Mouse (Mus musculus) frontal cortex, adult 2 months (tissue): ENCODE results near the gene Inhbb. TPM values are rescaled to one million over a fixed set of nuclear protein-coding genes. Genes with fewer than 3 reads are reported as not detected.

ENCODE experiments used
- DNase-seq, 2 experiments: peaks; one replicate each; pipeline ENCODE4 v3.0.0; 2022; ENCODE audit warnings: low spot score in 1 of 2; ENCODE audit errors: extremely low spot score in 1 of 2
- polyA plus RNA-seq: library from polyadenylated mRNA; depleted of rRNA; stranded (reverse); fragments of >200 nt; gene quantifications from 2 replicates; pipeline ENCODE4 v1.2.3, GENCODE M21; 2012; rRNA removed

Inhbb gene
- 3.2 and 3.4 TPM in 2 replicates for polyA plus RNA-seq

DNA sequence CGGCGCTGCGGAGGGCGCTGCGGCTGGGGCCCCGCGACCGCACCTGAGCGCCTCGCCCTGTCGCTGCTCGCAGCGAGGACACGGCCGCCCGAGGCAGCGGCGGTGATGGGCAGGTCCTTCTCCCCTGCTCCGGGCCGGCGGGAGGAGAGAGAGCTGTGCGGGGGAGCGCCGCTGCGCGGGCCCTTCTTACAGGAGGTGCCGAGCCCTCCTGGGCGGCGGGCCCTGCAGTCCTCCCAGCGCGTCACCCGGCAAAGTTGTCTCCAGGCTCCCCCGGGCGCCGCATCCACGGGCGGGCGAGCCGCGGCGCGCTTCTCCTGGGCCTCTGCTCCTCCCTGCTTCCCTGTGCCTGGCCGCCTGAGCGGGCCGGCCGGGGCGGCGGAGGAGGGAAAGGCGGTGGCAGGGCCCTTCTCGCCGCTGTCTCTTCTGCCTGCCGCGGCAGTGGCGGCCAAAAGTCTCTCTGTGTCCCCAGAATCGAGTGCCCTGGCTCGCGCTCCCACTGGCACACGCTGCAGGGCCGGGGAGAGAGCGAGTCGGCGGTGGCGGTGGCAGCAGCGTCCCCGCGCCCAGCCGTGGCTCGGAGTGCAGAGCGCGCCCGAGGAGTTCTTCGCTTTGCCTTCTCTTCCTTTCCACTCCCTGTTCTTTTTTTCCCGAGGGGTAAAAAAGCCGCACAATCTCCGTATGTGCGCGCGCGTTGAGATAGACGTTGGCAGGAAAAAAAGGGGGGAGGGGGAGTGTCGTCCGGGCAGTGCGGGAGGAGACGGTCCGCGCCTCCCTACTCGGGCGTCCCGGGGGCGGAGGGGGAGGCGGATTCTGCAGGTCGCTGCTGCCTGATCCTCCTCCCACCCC lies at the start of gene Inhbb:
Gene Inhbb, minus strand, starts transcription at position 673 of the 846 bp plus-strand sequence.
- peak in 1 of 2 experiments; percentile 38 for DNase-seq

DNA sequence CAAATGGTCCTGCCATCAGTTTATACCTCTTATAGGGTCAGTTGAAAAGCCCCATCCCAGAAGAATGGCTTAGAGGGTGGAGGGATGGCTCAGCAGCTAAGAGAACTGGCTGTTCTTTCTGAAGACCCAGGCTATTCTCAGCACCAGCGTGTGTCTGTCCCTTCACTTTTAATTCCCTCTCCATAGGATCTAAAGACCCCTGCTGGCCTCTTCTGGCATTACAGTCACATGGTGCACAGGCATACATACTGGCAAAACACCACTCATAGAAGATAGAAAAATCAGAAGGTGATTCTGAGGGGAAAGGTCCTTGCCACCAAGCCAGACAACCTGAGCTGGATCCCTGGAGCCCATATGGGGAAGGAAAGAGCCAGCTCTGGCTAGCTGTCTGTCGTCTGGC lies 41.3 kb upstream of the Inhbb start:
- no peak for DNase-seq

DNA sequence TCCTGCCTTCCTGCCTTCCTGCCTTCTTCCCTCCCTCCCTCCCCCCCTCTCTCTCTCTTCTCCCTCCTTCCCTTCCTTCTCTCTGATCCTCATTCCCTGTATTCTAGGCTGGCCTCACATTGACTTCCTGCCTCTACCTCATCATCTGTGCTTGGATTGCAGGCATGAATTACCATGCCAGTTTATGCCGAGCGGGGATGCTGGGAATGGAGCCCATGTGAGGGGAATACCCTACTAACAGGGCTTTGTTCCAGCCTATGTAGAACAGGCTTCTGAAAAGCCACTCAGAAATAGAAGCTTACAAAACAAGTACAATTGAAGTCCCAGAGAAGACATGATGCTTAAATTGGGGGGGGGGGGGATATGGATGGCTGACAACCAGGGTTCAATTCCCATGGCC lies 38.0 kb upstream of the Inhbb start:
- no peak for DNase-seq

DNA sequence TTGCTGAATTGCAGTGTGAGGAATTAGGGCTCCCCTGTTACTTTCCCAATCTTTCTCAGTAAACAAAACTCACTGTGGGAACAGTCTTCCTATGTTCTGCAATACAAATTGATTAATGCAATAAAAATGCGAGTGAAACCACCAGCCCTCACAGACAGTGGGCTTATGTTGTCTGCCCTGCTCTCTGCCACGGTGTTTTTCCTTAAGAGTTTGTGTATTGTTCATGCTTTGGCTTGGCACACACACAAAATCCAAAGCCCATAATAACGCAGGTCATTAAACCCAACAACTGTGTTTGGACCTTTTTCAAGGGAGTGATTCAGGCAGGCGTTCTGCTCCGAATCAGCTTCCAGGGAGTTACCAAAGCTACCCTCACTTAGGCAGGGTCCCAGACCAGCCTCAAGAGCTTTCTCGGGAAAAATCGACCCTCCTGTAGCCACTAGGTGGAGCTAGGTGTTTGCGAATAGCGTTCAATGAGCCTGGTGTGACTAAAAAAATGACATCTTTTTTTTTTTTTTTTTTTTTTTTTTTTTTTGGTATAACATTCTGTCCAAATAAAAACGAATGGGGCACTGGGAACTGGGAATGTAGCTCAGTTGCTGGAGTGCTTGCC lies 36.1 kb upstream of the Inhbb start:
- peak; percentile 15 to 85 for DNase-seq

DNA sequence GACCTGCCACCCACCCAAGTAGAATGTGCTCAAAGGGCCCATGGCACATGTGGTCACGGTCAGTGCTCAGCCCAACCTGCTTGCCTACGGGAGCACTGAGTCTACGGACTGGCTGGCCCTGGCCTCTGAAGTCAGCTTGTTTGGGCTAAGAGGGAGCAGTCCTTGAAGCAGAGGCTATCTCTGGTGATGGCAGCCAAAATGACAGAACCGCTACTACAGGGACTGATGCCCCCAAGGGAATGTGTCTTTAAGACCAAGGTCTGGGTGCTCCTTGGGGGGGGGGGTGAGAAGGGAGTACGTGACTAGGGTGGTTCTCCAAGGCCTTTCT lies 35.4 kb upstream of the Inhbb start:
- no peak for DNase-seq

DNA sequence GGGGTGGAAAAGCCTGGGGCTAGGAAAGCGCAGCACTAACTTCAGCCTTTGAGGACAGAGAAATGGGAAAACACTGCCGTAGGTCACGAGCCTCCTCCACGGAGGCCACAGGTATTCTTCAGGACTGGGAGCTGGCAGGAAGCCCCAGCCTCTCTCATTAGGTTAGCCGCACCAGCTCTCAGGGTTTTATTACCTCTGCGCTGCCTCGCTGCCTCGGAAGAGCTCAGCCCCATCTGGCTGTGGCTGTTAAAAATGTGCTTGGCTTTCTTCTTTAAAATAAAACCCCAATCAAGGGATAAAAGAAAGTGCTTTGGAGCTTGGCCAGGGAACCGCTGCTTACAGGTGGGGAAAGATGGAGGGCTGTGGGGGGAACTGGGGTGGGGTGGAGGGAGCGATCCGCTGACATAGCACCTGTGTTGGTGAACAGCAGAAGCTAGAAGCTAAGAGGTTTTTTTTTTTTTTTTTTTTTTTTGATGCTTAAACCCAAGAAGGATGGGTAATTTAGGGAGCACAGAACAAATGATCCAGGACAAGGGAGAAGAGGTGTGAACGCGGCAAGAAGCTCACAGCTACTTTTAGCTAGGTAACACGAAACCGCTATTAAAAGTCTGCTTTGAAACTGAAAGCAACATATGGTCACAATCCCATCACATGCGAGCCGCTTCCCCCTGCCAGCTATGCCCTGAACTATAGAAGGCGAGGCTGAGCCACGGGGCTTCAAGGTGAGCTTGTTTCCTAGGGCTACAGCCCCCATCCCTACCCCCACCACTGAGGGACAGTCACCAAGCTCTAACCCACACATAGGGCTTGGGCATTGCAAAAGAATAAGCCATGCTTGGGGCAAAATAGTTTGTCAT lies 34.9 kb upstream of the Inhbb start:
- DNase-seq, result no peak

DNA sequence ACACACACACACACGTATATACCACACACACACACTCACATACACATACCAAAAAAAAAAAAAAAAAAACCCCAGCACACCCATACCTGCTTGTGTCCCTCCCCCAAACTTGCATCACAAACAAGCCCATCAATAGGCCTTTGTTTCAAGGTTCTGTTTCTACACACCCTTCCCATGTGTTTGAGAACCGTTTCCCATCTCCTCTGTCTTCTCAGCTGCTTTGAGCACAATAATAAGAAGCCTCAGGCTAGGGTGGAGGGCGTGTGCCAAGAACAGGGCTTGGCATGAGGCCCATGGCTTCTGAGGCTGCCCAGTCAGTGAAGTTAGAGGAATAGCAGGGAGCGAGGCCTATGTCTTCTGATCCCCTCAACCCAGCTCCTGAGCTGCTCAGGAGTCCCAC lies 31.7 kb upstream of the Inhbb start:
- no peak for DNase-seq

DNA sequence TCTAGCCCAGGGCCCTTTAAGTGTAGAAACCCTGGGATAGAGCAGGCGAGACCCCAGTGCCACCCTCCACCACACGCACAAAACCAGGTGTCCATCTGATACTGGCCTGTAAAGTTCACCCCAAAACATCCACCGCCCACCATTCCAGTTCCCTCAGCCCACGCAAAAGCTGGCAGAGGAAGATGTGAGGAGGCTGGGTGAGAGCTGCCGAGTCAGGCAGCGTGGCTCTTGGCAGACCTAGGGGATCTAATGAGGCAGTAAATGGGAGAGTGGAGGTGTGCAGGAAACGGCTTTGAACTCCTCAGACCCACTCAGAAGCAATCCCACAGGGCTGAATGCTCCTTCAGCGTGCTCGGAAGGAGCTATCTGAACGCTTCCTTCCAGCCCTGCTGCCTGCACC lies 29.4 kb upstream of the Inhbb start:
- peak in 1 of 2 experiments; percentile 65 for DNase-seq

DNA sequence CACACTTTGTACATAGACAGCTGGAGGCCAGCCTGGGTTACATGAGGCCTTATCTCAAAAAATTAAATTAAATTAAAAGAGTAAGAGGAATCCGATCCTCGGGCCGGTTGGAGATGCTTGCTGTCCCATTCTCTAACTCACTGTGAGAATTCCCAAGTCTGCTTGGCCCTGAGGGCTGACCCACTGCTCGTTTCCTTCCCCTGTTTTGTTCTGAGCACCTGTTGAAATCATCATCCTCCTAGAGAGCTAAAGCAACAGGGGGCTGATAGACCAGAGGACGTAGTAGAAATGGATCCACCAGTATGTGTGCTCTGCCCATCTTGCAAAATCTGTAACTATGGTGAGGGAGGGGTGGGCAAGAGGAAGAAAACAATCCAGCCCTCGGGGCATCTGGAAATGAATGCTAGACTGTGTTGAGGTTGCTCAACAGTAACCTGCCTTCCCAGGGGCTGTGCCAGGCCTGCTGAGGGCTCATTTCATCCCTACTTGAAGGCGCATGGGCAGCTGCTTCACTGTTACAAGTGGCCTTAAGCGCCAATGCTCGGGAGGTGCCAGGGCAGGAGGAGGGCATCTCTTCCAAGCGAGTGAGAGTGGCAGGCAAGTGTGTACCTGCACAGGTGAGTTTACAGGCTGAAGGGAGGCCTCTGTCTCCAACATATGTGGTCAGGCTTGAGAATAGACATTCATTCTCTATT lies 28.8 kb upstream of the Inhbb start:
- DNase-seq, result no peak

DNA sequence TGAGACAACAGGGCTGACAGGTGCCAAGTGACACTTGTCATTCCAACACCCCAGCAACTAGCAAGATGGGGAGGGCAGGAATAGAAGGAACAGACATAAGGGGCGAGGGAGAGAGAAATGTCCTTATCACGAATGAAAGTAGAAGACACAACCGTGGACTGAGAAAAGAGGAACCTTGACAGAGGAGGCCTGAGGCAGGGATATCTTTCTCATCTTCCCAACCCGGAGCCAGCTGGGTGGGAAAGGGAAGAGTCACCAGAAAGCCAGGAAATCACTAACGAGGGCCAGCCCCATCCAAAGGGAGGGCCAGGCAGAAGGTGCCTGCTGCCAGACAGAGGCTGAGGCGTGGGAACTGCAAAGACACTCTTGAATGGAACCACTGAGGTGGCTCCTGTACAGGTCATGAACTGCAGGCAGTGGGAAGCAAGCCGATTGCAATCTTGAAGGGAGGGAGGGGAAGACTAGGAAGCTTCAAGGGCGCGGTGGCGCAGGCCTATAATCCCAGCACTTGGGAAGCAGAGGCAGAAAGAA lies 24.8 kb upstream of the Inhbb start:
- no peak for DNase-seq

DNA sequence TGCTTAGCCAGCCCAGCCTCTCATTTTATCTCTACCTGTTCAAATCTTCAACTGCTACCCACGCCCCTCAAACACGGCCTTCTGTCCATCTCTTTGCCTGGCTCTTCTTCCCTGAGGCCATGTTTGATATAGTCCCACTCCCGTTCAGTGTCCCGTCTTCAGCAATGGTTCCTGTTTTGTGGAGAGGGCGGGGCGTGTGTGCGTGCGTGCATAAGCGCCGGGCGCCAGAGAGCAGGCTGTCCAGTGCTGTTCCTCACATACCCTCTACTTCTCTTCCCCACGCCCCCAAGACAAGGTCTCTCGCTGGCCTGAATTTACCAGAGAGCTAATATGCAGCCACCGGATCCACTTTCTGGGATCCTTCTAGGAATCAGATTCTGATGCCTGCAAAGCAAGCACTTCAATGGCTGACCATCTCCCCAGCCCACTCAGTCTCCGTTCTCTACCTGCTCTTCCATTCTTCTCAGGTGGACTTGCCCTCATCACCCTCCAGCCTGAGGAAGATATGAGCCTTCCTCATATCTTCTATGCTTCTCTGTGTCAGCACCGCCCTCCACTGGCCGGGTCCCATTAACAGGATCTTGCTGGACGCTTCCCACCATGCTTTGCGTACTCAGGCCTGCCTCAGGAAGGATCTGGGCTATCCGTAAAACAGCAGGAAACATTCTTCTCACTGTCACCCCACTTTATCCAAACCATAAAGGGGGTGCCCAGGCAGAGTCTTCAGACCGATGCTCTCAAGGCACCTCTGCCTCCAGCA lies 21.7 kb upstream of the Inhbb start:
- DNase-seq, result no peak

DNA sequence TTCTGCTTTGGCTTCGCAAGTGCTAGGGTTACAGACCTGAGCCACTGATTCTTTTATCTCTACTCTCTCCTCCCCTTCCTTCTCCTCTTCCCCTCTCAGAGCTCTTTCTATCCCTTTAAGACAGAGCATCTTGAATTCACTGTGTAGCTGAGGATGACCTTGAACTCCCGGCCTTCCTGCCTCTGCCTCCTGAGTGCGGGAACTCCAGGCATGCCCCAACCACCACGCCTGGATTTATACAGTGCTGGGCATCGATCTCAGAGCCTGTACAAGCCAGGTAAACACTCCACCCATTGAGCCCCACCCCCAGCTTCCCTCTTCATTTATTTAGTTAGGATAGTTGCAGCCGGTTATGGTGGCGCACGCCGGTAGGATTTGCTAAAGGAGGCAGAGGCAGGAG lies 20.9 kb upstream of the Inhbb start:
- DNase-seq, result no peak

DNA sequence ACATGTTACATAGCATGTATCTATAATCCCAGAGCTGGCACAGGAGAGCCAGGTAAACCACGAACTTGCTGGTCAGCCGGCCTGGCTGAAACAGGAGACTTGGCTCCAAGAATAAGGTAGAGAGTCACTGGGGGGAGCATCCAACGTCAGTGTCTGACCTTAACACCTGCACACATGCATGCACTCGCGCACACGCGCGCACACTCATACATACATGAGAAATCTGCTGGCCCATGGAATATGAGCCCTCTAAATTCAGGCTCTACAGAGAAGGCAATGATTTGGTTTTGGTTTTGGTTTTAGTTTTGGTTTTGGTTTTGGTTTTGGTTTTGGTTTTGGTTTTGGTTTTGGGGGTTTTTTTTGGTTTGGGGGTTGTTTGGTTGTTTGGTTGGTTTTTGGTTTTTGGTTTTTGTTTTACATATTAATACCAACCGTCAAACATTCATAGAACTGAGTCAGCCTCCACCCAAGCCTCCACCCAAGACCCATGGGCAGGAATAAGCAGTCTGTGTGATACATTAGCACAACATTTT lies 16.1 kb upstream of the Inhbb start:
- no peak for DNase-seq

DNA sequence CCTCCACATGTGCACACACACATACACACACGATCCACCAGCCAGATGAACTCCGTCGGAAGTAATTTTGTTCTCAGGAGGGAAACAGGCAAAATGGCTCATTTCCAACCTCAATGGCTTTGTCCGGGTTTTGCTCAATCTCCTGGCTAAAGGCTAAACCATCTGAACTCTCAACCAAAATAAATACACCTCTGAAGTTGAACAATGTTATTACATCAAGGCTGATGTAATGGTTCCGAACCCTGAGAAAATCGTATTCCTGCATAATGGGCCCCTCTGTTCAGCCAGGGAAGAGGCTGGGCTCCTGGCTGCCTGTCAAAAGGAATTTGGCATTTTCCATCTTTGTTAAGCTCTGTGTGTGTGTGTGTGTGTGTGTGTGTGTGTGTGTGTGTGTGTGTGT lies 15.4 kb upstream of the Inhbb start:
- DNase-seq, result no peak

DNA sequence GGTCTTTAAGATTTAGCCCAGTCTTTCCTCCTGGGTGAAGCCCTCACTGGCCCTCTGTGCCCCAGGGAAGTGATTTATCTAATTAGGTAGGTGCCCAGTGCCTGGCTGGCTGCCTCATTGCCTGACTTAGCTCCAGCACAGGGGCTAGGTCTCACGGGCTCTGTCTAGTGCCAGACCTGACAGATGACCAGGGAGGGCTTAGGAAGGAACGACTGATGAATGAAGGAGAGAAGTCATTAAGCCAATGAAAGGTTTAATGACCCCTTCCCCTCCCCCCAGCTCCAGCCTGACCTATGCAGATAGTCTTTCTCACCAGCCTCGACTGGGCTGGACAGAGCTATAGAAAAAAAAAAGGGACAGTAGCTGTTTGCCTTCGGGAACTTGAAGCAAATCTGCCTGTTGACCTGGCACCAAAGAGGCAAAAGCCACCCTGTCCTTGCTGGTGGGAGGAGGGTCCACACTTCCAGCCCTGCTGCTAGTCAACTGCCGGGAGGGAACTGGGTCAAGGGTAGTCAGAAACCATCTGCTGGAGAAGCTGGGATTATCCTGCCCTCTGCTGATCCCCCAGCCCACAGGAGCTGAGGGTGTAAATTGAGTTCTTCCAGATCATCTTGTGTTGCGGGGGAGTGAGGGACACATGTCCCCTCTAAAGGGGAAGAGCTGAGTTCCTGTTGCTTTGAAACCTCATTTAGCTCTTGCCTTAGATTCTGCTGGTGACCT lies 2.3 kb upstream of the Inhbb start:
- no peak for DNase-seq

DNA sequence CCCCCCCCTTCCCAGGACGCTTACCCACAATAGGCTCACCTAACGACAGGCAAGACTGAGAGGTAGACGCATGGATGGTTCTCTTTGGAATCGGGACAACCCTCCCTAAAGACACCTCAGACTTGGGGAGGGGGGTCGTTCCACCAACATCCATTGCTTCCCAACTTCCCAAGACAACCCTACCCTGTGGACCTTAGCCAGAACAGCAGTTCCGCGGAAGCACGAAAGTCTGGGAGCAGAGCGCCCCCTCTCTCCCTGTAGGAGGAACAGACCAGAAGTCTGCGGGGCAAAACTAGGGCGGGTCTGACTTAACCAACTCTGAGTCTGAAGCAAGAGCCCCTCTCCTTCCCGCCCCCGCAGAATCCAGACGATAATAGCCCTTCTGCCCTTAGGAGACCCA lies 1.5 kb upstream of the Inhbb start:
- DNase-seq, result peak in 1 of 2 experiments; percentile 64

DNA sequence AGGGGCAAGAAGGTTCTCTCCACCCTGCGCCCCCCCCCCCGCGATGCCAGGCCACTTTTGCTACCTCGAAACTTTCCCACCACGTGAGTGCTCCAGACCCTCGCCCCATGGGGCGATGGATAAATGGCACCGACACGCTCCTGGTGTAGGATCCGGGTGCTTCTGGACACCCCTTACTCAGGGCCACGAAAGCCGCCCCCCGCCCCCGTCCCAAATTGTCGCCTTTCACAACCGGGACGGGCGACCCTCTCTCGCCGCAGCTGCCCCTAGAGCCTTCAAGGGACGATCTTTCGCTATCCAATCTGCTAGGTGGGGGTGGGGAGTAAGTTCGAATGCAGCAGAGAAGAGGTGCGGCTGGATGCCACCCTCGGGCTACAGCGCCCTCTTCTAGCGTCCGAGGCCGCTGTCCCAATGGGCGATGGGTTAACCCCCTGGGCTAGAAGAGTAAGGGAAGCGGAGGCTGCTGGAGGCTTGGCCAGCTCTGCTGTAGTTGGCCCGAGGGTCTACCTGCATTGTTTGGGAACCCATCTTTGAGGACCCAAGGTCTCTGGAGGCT lies 490 bp upstream of the Inhbb start:
- no peak for DNase-seq

DNA sequence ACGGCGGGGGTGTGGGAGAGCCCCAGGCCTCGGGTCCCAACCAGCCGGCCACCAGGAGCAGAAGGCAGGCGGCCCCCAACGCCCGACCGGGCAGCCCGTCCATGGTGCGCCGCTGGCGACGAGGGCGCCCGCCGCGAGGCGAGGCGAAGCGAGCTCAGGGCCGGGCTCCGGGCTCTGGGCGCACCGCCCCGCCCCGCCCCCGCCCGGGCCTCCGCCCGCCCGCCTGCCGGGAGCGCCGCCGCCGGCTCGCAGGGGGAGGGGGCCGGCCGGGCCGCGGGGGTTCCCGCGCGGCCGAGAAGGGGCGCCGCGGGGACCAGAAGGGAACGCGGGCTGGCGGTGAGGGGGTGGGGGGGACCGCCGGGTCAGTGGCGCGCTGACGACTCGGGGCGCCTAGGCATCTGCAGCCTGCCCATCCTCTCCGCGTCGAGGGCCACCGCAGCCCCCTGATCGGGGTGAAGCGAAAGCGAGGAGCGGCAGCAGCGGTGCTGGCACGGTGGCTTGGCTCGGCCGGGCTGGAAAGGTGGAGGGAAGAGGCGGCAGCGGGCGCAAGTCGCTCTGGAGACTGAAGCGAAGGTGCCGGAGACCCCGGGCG lies 968 bp downstream of the Inhbb start:
- DNase-seq, result no peak
